Mouse (Mus musculus): ENCODE results near the gene Peg3.
"Not testable (repeated sequence)": the region's sequence is repeated elsewhere in the genome, so short reads cannot be mapped to it uniquely, and the experiment has no call there.

The Peg3 gene

DNA sequence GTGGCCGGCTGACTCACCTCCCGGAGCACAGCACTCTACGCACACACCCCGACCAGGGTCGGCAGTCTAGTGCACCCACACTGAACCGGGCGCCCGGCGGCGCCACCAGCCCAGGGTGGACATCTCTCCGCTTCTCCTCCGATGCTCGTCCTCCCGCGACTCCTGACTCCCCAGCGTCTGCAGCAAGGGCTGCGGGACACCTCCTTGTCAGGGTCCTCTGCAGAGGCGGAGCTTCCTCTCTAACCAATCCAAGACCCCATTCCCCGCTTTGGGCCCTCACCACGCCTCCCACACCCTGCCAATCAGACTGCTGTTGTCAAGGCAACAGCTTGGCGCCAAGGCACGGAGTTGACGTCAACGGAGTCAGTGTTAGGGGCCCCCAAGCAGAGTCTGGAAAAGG, at the start of gene Peg3, which contains the start of gene Usp29:
Gene Peg3, minus strand, starts transcription at position 191 of the 400 bp plus-strand sequence.
Gene Usp29, plus strand, starts transcription at position 338 of the 400 bp plus-strand sequence.
- DNase-seq: no peak

DNA sequence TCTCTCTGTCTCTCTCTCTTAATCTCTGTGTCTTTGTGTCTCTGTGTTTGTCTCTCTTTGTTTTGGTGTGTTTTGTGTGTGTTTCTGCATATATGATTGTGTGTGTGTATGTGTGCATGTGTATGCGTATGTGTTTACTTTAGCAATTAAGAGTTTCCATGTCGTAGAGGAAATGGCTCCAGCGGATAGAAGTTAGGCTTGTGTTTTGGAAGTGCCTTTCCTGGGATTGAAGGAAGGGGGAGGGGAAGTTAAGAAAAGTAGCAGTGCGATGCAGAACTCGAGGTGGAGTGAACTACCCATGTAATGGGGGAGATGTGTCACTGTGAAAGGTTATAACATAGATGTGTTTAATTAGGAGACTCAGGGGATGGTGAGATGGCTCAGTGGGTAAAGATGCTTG, 48.9 kb upstream of the Peg3 start:
- DNase-seq: no peak

DNA sequence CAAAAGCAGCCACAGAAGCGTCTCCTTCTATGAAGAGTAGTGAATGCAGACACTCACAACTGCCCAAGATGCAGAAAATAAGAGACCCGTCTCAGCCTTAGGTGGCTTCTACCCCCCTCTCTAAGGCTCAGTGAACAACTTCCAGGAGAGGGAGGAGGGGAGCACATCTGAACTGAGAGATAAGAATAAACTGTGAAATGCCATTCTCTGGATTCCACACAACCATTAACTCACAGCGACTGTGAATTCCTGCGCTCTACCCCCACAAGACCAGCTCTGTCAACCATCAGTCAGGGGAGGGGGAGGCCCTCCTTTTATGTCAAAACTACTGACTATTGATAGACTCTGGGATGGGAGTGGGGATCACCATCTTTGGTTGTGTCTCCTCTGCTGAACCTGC, 47.5 kb upstream of the Peg3 start:
- no peak for DNase-seq

DNA sequence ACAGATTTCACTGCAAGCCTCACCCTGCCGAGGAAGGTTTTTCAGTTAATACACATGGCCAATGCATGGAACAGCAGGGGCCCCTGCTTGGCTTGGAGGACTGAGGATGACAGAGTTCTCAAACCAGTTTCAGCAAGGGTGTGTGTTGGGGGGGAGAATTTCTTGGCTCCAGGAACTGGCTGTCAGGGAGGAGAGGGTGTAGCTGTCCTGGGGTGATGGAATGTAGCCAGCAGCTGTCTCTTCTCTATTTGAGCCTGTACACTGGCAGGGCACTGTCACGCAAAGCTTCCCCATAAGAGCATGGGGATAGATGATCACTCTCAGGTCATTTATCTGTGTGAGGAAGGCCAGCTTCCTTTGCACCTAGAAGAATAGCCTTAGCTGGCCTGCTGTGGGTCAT, 46.9 kb upstream of the Peg3 start:
- no peak for DNase-seq

GRCm38 (mm10) chr7:6776314-6777059, 46.3 kb upstream of the Peg3 start:
- DNase-seq: no peak

GRCm38 (mm10) chr7:6773865-6774413, 43.7 kb upstream of the Peg3 start:
- not testable (repeated sequence) for DNase-seq

- DNase-seq: no peak
Measured at GRCm38 (mm10) chr7:6770286-6770685, 40.1 kb upstream of the Peg3 start.

DNA sequence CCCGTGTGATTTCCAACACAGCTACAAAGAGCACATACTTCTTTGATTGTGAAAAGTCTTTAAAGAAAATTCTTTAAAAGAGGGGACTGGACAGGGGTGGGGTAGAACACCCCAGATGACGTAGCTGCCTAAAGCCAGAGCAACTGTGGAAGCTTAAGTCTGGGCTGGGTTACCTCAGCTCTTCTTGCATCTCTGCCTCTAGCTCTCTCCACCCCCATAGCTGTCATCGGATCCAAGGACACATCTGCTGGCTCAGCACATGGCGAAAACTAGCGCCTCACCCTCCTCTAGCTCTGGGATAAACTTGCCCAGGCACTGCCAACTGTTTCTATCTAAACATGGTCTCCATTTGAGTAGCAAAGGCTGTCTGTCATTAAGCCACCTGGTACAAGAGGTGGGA, 35.0 kb upstream of the Peg3 start:
- DNase-seq: no peak

GRCm38 (mm10) chr7:6760170-6760569, 29.9 kb upstream of the Peg3 start:
- DNase-seq: no peak

DNA sequence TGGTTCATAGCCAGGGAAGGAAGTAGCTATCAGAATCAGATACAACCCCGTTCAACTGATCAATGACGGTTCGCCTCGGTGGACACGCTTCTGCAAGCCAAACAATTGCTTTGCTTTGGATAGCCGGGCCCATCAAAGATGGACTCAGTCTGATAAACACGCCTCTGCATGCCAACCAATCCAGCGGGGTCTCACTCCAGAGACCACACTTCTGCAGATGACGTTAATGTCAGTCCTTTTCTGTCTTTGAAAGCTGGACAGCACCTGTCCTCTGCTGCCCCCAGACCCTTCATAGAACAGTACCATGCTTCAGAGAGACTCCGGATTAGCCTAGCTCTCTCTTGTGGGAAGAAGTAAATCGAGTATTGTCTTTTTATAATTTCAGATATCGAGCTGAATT, 29.5 kb upstream of the Peg3 start:
- DNase-seq: no peak

DNA sequence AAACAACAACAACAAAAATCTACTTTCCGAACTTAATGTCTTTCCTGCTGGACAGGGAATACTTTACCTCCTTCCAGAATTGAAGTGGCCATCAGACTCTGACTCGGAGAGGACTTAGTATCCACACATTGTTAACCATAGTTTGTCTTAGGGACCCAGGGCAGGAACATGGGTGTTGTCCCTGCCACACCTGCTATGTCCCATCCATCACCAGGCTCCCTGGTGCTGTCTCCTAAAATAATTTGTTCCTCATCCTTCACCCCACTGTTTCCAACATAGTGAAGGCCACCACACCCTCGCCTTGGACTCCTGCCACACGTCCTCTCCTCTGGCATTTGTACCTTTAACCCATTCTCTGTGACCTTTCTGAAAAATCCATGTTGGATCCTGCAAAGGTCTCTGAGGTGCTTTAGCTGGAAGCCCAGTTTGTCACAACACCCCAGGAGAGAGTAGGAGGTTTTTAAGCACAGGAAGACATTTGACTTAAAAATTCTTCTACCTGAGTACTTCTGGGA, 26.6 kb upstream of the Peg3 start:
- no peak for DNase-seq

DNA sequence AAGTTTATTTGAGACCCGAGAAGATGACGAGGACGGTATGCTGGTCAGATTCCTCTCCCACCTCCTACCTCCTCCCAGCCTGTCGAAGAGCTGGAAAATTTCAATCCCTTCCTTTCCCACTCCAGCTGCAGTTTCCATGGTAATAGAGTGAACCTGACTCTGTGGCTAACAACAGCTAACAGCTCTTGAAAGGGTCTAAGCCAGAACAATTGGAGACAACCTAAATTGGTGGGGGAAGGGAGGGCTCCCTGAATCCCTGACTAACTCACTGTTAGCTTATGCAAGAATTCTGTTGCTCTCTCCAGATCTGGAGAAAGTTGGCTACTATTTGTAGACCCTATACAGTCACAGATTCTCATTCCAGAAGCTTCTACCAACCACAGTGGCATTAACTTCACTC, 23.2 kb upstream of the Peg3 start:
- no peak for DNase-seq

GRCm38 (mm10) chr7:6749196-6749595, 19.0 kb upstream of the Peg3 start:
- DNase-seq: no peak

DNA sequence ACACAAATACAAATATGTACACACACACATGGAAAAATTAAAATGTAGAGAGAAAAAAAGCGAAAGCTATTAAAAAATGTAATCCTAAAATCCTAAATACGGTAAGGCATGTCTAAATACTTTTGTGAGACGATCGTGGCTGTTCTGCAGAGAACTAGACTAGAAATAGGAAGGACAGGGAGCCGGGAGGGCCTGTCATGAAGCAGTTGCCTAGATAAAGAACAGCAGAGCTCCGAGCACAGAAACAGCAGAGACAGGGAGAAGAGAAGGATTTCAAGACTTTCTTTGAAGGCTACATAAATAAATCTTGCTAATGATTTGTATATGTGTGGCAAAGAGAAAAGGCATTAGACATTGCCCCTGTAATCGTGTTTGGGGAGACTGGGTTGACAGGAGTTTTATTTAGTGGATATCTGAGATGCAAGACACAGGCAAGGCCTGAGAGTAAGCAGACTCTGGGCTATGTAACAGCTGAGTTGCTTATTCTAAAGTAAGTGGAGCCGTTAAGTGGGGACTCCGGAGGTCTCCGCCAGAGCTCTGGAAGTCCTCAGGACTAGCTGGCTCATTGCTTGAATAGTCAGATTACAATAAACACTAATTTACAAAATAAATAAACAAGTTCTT, 14.2 kb upstream of the Peg3 start:
- no peak for DNase-seq

- no peak for DNase-seq
Measured at GRCm38 (mm10) chr7:6736060-6736459, 5.8 kb upstream of the Peg3 start.

- no peak for DNase-seq
Measured at GRCm38 (mm10) chr7:6731930-6732329, 1.7 kb upstream of the Peg3 start.

DNA sequence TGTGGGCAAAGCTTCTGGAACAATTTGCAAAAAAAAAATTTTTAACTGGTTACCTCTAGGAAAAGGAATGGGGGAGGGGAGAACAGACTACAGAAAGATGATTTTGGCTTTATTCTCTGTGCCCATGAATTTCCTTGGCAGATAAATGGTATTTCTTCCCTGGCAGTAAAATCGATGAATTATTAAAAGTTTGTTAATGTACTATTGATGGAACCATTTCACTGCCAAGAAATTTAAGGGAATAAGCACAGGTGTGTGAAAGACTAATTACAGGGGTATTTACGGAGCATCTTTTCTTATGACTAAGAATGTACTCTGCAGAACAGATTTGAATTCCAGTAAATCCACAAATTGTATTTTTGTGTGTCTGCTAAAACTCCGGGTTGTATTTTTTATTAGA, 1.1 kb upstream of the Peg3 start:
- DNase-seq: no peak

- DNase-seq: no peak
Measured at GRCm38 (mm10) chr7:6730801-6731200, 570 bp upstream of the Peg3 start.

DNA sequence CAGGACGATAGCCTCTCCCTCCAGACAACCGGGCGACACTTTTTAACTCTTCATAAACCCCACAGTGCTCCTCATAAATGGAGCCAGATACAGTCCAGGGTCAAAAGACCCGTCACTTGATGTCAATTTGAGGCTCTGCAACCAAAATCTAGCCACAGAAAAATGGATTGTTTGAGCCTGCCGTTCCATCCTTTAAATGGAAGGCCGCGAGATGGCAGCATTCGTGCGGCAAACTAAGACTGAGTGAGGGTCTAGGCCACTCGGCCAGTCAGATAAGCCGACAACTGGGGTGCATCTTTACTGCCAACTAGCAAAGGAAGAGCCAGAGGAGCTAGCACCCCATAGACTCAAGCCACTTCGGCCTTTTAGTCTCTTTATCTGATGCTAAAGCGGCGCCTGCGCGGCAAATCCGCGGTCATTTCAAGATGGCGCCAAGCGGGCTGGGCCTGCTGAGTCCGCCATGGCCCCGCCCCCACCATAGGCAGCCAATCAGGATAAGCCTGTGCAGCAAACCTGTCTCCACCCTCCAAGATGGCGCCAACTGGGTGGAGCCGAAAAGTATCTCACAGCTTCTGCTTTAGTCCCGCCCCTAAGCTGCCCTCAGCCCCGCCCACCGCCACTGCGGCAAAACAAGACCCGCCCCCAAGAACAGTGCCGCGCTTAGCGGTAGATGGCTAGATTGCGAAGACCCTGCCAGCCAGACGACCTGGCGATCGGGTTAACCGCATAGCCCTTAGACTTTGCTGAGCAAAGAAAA, 992 bp downstream of the Peg3 start:
- peak; percentile 3 for DNase-seq

DNA sequence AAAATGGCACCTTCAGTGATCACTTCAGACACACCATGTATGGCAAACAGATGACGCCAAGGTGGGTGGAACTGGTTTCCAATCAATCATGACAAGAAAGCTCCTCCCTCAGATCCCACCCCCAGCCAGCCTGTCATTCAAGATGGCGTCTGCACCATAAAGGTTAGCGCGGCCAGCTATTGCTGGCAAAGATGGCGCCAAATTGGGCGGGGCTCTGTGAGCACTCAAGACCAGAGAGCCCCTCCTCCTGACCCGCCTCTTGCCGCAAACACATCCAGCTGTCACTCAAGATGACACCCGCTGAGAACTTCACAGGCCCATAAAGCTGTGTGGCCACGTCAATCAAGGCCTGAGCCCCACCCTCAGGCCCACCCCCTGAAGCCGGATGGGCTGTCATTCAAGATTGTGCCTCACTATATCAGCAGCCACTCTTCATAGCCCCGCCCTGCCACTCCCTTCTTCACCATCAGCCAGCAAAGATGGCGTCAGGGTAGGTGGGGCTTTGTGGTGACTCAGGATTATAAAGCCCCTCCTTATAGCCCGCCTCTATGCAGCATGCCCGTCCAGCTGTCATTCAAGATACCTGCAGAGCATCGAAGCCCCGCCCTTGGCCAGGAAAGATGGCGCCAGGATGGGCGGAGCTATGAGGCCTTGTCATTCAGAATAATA, 1.8 kb downstream of the Peg3 start:
- DNase-seq: peak; percentile 1

DNA sequence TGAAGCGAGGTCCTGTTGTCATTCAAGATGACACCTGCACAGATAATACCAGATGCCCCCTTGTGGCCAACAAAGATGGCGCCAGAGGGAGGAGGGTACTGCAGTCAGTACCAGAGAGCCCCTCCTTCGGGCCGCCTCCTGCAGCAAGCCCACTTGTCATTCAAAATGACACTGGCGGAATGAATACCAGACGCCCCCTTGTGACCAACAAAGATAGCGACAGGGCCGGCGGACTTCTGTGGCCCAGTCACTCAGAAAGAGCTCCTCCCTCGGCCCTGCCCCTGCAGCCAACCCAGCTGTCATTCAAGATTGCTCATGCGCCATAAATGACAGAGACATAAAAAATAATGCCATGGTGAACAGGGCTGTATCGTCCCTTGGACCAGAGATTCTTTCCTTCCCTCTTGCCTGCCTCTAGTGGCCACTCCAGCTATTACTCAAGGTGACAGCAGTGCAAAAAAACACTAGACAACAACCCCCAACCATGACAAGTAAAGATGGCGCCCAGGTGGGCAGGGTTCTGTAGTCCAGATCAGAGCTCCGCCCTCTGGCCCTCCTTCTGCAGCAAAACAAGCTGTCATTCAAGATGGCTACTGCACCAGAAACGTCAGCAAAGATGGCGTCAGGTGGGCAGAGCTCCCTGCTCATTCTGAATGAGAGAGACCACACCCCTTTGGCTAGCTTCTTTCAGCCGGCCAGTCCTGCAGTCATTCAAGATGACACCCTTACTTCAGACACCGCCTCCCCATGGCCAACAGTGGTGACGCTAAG, 2.7 kb downstream of the Peg3 start:
- peak; percentile 2 for DNase-seq

- DNase-seq: no peak
Measured at GRCm38 (mm10) chr7:6709396-6709795, 20.8 kb downstream of the Peg3 start.

Data from thymus, postnatal 25 days (tissue).